Mouse (Mus musculus) Muller cell, postnatal 12 days (primary cell): ENCODE results near the gene Clic6.

ENCODE experiments used
- DNase-seq: peaks from one replicate; pipeline ENCODE4 v3.0.0-alpha.2; 2015; ENCODE audit errors: inconsistent ontology term

The Clic6 gene

GRCm38 (mm10) chr16:92485436-92485835 is at the start of gene Clic6:
TSS of gene Clic6 (plus strand) at chr16:92485736.
- DNase-seq = no peak

DNA sequence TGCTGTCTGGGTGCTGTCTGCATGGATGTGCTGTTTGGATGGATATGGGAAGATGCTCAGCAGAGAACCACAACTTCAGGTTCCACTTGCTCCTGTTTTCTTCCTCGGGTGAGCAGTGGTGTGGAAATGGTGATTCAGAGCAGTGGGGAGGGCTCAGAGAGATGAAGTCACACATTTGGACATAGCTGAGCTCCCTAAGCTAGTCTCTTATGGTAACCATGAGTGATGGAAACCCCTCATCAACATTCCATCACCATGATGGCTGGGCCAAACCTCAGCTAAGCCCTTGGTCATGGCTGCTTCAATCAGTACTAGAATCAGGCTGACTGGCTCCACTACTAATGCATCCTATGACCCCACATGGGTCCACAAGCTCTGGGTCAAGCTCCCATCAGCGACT is 45.8 kb upstream of the Clic6 start:
- DNase-seq = peak; percentile 56

DNA sequence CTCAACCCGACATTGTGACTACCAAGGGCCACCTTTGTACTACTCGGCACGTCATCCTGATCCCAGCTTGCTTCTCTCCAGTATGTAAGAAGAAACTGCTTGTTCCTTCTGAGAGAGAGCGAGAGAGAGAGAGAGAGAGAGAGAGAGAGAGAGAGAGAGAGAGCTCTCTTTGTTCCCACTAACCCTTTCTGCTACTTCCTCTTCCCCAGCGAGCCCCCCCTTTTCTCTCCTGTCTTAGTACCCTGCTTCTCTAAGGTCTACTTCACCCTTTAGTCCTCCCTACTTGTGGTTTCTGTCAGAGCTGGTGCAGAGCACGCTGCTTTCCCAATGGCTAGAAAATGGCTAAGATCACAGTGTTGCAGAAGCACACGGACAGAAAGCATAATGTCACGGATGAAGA is 45.3 kb upstream of the Clic6 start:
- no peak for DNase-seq

GRCm38 (mm10) chr16:92441203-92441602 is 44.3 kb upstream of the Clic6 start:
- DNase-seq = no peak

DNA sequence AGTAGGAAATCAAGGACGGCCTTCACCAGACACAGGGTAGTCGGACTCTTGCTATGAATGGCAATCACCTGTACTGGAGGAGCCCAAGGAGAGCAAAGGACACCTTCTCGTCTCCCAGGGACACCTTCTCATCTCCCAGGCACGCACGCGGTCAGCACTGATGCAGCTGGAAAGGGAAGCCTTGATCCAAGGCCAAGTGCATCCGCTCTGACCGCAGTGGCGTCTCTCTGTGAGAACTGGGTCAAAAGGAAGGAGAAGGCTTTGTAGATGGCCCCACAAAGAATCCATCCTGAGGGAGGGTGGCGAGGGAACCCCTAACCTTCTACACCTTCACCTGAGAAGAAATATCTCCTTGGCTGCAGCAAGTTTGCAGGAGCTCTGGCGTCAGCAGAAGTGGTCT is 43.4 kb upstream of the Clic6 start:
- peak; percentile 47 for DNase-seq

DNA sequence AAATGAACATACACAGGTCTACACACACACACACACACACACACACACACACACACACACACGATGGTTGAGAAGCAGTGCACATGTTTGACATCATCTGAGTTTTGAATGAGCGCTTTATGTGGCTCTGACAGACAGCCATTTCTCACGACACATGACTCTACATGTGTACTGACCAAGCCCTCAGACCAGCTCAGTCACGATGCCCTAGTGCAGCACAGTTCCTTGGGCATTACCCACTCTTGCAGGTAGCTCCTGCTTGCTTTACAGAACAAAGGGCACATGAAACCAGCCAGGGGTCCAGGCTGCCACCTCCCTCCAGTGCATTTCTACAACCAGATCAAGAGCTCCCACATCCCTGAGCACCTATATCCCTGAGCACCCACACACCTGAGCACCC is 42.6 kb upstream of the Clic6 start:
- DNase-seq = no peak

DNA sequence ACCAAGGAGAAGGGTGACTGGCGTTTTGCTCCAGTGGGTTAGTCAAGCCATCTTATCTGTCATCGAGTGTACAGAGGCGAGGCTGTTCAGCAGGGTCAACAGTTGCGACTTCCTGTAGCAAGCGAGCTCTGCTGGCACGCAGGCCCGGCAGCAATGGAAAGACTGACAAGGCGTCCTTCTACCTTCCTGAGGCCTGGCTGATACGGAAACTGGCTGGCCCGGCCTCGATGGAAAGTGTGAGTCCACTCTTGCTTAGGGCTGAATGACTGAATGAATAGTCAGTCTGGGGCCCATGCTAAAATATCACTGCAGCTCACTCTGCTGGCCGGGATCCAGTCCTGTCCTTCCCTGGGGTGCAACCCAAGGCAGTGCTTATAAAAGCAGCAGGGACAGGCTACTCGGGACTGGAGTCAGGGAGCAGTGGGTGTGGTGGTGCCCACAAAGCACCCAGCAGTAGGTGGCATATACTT is 41.9 kb upstream of the Clic6 start:
- peak; percentile 64 for DNase-seq

- no peak for DNase-seq
Observed at GRCm38 (mm10) chr16:92445377-92445776, 40.2 kb upstream of the Clic6 start.

DNA sequence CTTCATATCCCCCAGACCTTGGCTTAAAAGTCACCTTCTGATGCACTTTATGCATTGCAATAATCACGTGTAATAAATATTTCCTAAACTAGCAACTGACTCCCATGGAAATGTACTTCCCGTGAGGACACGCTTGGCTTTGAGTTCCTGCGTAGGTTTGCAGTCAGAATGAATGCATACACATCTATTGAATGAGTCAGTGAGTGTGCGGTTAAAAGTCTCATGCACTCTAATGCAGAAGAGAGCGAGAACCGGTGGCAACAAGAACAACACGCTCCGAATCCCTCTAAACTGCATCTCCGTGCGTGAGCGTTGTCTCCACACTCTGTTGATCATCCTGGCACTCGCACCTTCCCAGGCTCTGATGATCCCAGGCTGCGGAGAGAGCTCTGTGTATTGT is 36.5 kb upstream of the Clic6 start:
- DNase-seq = no peak

DNA sequence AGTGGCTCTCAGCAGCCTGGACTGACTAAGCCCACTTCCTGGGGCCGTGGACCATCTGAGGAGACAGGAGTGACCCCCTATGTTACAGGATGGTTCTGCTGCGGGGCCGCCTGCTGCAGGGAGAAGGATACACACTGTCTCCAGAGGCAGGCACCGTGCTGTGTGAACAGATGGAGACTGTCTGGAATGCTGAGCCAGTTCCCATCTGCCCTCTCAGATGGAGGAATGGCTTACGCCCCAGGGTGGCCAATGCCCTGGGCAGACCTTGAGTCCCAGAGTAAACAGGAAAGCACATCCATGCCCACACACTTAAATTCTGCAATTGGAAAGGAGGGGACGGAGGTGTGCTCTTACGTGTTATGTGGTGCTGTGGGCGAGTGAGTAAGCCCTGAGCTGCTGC is 35.2 kb upstream of the Clic6 start:
- no peak for DNase-seq

DNA sequence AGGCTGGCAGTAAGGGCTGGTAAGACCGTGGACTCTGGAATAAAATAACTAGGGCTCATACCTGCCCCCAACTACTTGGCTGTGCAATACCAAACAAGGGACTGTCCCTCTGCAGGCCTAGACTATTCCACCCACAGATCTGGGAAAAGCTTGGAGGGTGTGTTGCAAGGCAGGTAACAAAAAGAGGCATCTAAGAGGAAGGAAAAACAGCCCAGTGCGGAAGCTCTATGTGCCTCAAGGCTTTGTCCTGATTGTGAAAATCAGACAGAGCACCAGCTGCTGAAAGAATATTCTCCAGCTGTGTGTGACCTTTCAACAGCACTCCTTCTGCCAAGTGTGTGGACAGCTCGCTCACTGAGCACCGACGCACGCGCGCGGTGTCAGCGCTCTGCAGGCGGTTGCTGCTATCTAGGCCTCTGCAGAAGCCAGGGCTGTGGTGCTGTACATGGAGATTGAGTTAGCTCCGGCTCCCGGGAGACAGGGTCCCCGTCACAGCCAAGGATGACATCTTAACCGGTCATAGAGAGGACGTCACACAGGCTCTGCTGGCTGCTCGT is 33.9 kb upstream of the Clic6 start:
- no peak for DNase-seq

DNA sequence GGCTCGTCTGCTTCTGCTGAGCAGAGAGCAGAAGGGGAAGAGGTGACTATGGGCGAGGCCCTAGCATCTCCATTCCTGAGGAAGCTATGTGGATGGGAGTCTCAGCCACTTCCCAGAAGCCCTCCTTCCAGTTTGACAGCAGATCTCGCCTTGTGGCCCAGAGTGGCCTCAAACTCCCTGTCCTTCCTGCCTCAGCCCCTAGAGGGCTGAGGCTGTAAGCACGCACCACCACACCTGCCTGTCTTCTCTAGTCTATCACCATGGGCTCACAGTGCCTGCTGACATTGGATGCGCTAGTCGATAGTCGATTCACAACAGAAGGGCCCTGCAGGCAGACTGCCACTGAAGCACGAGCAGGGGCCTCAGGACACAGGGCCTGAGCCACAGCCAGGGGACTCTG is 32.9 kb upstream of the Clic6 start:
- DNase-seq = no peak

DNA sequence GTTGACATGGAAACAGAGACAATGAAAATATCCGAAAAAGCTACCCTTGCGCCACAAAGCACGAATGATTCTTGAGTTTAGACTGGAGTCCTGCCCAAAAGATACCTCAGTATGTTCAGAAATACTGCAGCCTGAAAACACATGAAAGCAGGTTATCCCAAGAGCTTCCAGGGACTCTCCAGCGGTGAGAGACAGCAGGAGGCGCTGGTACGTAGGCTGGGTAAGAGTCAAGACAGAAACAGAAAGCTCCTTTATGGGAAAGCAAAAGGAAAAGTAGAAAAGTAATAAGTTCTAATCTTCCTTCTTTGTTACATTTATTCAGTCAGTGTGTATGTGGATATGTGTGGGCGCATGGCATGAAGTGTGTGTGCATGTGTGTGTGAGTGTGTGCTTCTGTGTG is 31.5 kb upstream of the Clic6 start:
- DNase-seq = no peak

GRCm38 (mm10) chr16:92454495-92454894 is 31.0 kb upstream of the Clic6 start:
- no peak for DNase-seq

- DNase-seq = no peak
Observed at GRCm38 (mm10) chr16:92455488-92455887, 30.0 kb upstream of the Clic6 start.

GRCm38 (mm10) chr16:92455969-92456368 is 29.6 kb upstream of the Clic6 start:
- DNase-seq = no peak

DNA sequence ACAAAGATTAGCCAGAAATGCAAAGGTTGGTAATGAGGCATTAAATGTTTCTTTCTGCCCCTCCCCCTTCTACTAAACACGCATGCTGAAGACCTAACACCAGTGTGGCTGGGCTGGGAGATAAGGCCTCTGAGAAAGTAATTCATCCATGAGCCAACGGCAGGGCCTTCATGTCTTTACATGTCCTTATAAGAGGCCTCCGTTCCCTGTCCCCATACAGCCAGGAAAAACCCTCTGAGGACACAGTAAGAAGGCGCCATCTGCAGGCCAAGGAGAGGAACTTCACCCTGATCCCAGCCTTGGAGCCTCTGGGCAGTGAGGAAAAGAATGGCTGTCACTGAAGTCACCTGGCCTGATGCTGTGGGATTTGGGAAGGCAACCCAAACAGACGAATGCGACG is 27.9 kb upstream of the Clic6 start:
- peak; percentile 66 for DNase-seq

DNA sequence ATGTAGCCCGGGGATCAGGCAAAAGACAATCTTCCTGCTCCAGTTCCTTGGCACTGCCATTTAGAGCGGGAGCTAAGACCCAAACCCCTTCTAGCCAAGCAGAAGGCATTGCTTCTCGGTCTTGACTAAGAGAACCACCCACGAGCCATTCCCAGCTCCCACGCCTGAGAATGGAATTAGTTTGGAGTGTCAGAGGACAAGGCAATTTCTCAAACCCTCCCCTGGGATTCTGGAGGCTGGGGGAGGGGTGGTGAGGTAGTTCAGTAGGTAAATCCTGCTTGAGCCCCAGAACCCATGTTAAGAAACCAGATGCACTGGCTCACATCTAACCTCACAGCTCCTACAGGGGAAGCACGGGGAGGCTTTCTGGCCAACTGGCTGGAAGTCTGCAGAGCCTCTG is 24.1 kb upstream of the Clic6 start:
- DNase-seq = no peak

GRCm38 (mm10) chr16:92464390-92464972 is 21.1 kb upstream of the Clic6 start:
- no peak for DNase-seq

DNA sequence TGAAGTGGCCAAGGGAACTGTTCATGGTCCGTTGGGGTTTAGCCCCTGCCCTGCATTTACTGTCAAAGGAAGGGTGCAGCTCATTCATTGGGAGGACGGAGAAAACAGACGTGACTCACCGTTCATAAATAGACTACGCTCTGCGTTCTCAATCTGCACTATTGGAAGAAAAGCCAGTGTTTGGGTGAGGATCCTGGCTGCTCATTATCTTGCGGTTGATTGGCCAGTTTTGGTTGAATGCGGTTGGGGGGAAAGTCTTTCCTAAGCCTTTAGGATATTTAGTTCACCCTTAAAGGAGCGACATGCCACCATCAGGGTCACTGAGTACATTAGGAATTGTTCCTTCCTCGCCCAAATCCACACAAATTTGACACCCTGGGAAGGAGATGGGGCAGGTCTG is 20.3 kb upstream of the Clic6 start:
- peak; percentile 56 for DNase-seq

- peak; percentile 98 for DNase-seq
Observed at GRCm38 (mm10) chr16:92465642-92466526, 19.7 kb upstream of the Clic6 start.

GRCm38 (mm10) chr16:92467041-92467440 is 18.5 kb upstream of the Clic6 start:
- no peak for DNase-seq

DNA sequence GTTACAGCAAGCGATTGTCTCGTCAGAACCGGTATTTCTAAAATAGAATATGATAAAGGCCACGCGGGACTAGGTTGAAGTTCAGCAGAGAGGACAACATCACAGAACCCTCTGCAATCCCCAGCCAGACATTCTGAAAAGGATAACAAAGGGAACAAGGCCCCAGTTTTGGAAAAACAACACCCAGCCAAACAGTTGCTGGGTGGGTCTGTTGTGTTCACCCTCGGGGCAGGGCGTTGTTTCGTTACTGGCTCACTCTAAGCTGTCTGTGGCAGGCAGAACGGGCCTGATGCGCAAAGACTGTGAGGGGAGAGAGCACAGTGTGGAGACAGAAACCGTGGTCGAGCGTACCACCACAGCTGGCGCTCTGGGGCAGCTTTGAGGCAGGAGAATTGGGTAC is 17.1 kb upstream of the Clic6 start:
- no peak for DNase-seq
